Mouse (Mus musculus) midbrain, embryonic 14.5 days (tissue): Measurements from ENCODE around the gene Nfatc2ip. TPM values are rescaled to one million over a fixed set of nuclear protein-coding genes. Genes with fewer than 3 reads are reported as not detected.

ENCODE experiments used
- ATAC-seq: fragments of 200-750 bp; cut with Nextera tagmentation; 2 replicates; pipeline ENCODE4 v1.8.0; 2017; ENCODE audit warnings: moderate number of reproducible peaks, moderate library complexity; ENCODE audit not compliant: low FRiP score, low TSS enrichment
- DNase-seq: peaks from one replicate; pipeline ENCODE4 v3.0.0-alpha.2; 2015
- H3K27ac ChIP-seq: fragments of 300-500 bp; sonication (generic); replicated peaks from 2 replicates; pipeline ENCODE4 v1.5.1; 2014; ENCODE audit warnings: mild to moderate bottlenecking, low read depth, low read length, moderate library complexity
- H3K27me3 ChIP-seq: fragments of 300-500 bp; sonication (generic); 2 replicates; pipeline ENCODE4 v1.6.1; 2014; ENCODE audit warnings: low read length, control low read depth, mixed read lengths; ENCODE audit not compliant: control insufficient read depth, insufficient read depth
- H3K36me3 ChIP-seq: fragments of 300-500 bp; sonication (generic); 2 replicates; pipeline ENCODE4 v1.6.1; 2014; ENCODE audit warnings: low read length, control low read depth; ENCODE audit not compliant: control insufficient read depth, insufficient read depth
- H3K4me1 ChIP-seq: fragments of 300-500 bp; sonication (generic); 2 replicates; pipeline ENCODE4 v1.6.1; 2014; ENCODE audit warnings: mild to moderate bottlenecking, antibody characterized with exemption, low read length, control low read depth; ENCODE audit not compliant: control insufficient read depth, insufficient read depth
- H3K4me2 ChIP-seq: fragments of 300-500 bp; sonication (generic); 2 replicates; pipeline ENCODE4 v1.6.1; 2014; ENCODE audit warnings: mild to moderate bottlenecking, low read length, moderate library complexity
- H3K4me3 ChIP-seq: fragments of 300-500 bp; sonication (generic); replicated peaks from 2 replicates; pipeline ENCODE4 v1.5.1; 2014; ENCODE audit warnings: low read depth, low read length
- H3K9ac ChIP-seq: fragments of 300-500 bp; sonication (generic); replicated peaks from 2 replicates; pipeline ENCODE4 v1.6.1; 2014; ENCODE audit warnings: mild to moderate bottlenecking, low read length, moderate library complexity
- H3K9me3 ChIP-seq: fragments of 300-500 bp; sonication (generic); 2 replicates; pipeline ENCODE4 v1.6.1; 2016; ENCODE audit warnings: low read length, control low read depth, mixed read lengths; ENCODE audit not compliant: control insufficient read depth
- WGBS: fragments of 180-500 bp; shearing (Covaris S2); extraction: QIAGEN DNeasy Blood & Tissue Kit; methylation state at CpG from one replicate; pipeline ENCODE4 v1.1.7; 2014; 5-methylcytosine and 5-hydroxymethylcytosine counted together
- polyA plus RNA-seq: library from polyadenylated mRNA; unstranded; fragments of >200 nt; fragmentation: Nextera tagmentation; extraction: Ambion mirVana; gene quantifications from 2 replicates; pipeline ENCODE4 v1.2.1, GENCODE M21; 2014

Nfatc2ip gene
- polyA plus RNA-seq, 1 experiment from 2014 or later = 4.9 TPM

GRCm38 (mm10) chr7:126355847-126356597, 40.5 kb downstream of the Nfatc2ip start:
- 39% methylated on average over 5 of the region's 5 CpGs for WGBS
- ATAC-seq = no peak

GRCm38 (mm10) chr7:126354738-126355614, 41.6 kb downstream of the Nfatc2ip start:
- WGBS = 51% methylated on average over 14 of the region's 14 CpGs
- H3K4me1 ChIP-seq = 0 out of 2 replicates have a peak, but pooled peaks cover 4% of the 10 kb centered on the region
- H3K36me3 ChIP-seq = no peaks in the 10 kb centered on the region
- no peak for DNase-seq
- ATAC-seq = no peak
- H3K27me3 ChIP-seq = no peaks in the 10 kb centered on the region
- no peak overlapping the region for H3K27ac ChIP-seq
- H3K9me3 ChIP-seq = no peaks in the 10 kb centered on the region
- no peak overlapping the region for H3K4me3 ChIP-seq
- H3K4me2 ChIP-seq = no peak overlapping the region
- H3K9ac ChIP-seq = no peak overlapping the region

More at GRCm38 (mm10) chr7:126355847-126356597, 40.5 kb downstream of the Nfatc2ip start:
- peak; percentile 34 for DNase-seq
- Histone ChIP-seq H3K4me1 (0 out of 2 replicates have a peak, but pooled peaks cover 4% of the 10 kb centered on the region), H3K27ac (no peak overlapping the region), H3K27me3 (no peaks in the 10 kb centered on the region), H3K4me2 (no peak overlapping the region), H3K9me3 (no peaks in the 10 kb centered on the region), H3K36me3 (no peaks in the 10 kb centered on the region), H3K4me3 (no peak overlapping the region), H3K9ac (no peak overlapping the region)

GRCm38 (mm10) chr7:126353994-126354365, 42.6 kb downstream of the Nfatc2ip start:
- H3K9ac ChIP-seq = no peak overlapping the region
- 0 out of 2 replicates have a peak, but pooled peaks cover 4% of the 10 kb centered on the region for H3K4me1 ChIP-seq
- H3K27ac ChIP-seq = no peak overlapping the region
- 90% methylated on average over 3 of the region's 3 CpGs for WGBS
- DNase-seq (no peak), ATAC-seq (no peak)
- H3K4me2 ChIP-seq = no peak overlapping the region
- no peaks in the 10 kb centered on the region for H3K27me3 ChIP-seq
- no peak overlapping the region for H3K4me3 ChIP-seq
- no peaks in the 10 kb centered on the region for H3K36me3 ChIP-seq
- H3K9me3 ChIP-seq = no peaks in the 10 kb centered on the region

GRCm38 (mm10) chr7:126353251-126353993, 43.1 kb downstream of the Nfatc2ip start:
- H3K4me1 ChIP-seq = 0 out of 2 replicates have a peak, but pooled peaks cover 4% of the 10 kb centered on the region
- no peak overlapping the region for H3K4me3 ChIP-seq
- no peaks in the 10 kb centered on the region for H3K27me3 ChIP-seq
- H3K4me2 ChIP-seq = no peak overlapping the region
- H3K36me3 ChIP-seq = no peaks in the 10 kb centered on the region
- H3K27ac ChIP-seq = no peak overlapping the region
- no peaks in the 10 kb centered on the region for H3K9me3 ChIP-seq
- WGBS = 63% methylated on average over 11 of the region's 11 CpGs
- H3K9ac ChIP-seq = no peak overlapping the region
- DNase-seq = no peak
- no peak for ATAC-seq

GRCm38 (mm10) chr7:126351419-126351951, 45.1 kb downstream of the Nfatc2ip start:
- 39% methylated on average over 10 of the region's 10 CpGs for WGBS
- H3K4me2 ChIP-seq = peak overlapping the region; percentile 41
- no peak for ATAC-seq

GRCm38 (mm10) chr7:126350748-126351418, 45.7 kb downstream of the Nfatc2ip start:
- no peaks in the 10 kb centered on the region for H3K9me3 ChIP-seq
- H3K4me1 ChIP-seq = 0 out of 2 replicates have a peak, but pooled peaks cover 4% of the 10 kb centered on the region
- no peak overlapping the region; the same call in 1 of the 2 replicates for H3K9ac ChIP-seq
- H3K4me2 ChIP-seq = peak overlapping the region; percentile 41
- H3K36me3 ChIP-seq = no peaks in the 10 kb centered on the region
- peak overlapping the region; percentile 3; the same call in 1 of the 2 replicates for H3K4me3 ChIP-seq
- ATAC-seq (no peak), DNase-seq (peak; percentile 74)
- WGBS = 53% methylated on average over 20 of the region's 20 CpGs
- H3K27ac ChIP-seq = peak overlapping the region; percentile 75
- H3K27me3 ChIP-seq = no peaks in the 10 kb centered on the region

More at GRCm38 (mm10) chr7:126351419-126351951, 45.1 kb downstream of the Nfatc2ip start:
- Histone ChIP-seq H3K36me3 (no peaks in the 10 kb centered on the region), H3K9ac (0 out of 2 replicates have a peak overlapping the region, but pooled peaks have one; percentile 7), H3K27me3 (no peaks in the 10 kb centered on the region), H3K4me3 (0 out of 2 replicates have a peak overlapping the region, but pooled peaks have one; percentile 3), H3K27ac (peak overlapping the region; percentile 75), H3K9me3 (no peaks in the 10 kb centered on the region), H3K4me1 (0 out of 2 replicates have a peak, but pooled peaks cover 4% of the 10 kb centered on the region)
- DNase-seq = peak; percentile 34

GRCm38 (mm10) chr7:126348293-126348692, 48.2 kb downstream of the Nfatc2ip start:
- Histone ChIP-seq H3K27ac (no peak overlapping the region), H3K4me3 (no peak overlapping the region), H3K9ac (no peak overlapping the region), H3K27me3 (no peaks in the 10 kb centered on the region), H3K36me3 (no peaks in the 10 kb centered on the region), H3K4me1 (0 out of 2 replicates have a peak, but pooled peaks cover 4% of the 10 kb centered on the region), H3K4me2 (no peak overlapping the region), H3K9me3 (no peaks in the 10 kb centered on the region)
- 78% methylated on average over 8 of the region's 8 CpGs for WGBS
- DNase-seq (no peak), ATAC-seq (no peak)
